Mouse (Mus musculus) stomach, embryonic 14.5 days (tissue): ENCODE measurements around the gene Nav2. TPM values are rescaled to one million over a fixed set of nuclear protein-coding genes. Genes with fewer than 3 reads are reported as not detected.

Source experiments
- ATAC-seq: fragments of 200-750 bp; cut with Nextera tagmentation; 2 replicates; pipeline ENCODE4 v1.8.0; 2017; ENCODE audit warnings: low read depth, moderate TSS enrichment; ENCODE audit not compliant: insufficient number of reproducible peaks, insufficient read depth, low FRiP score
- H3K27ac ChIP-seq: fragments of 300-500 bp; sonication (generic); 2 replicates; pipeline ENCODE4 v1.5.1; 2014; ENCODE audit warnings: mild to moderate bottlenecking, low read length, moderate library complexity, mixed read lengths
- H3K27me3 ChIP-seq: fragments of 300-500 bp; sonication (generic); 2 replicates; pipeline ENCODE4 v1.6.1; 2014; ENCODE audit warnings: low read length, control low read depth, mixed read lengths; ENCODE audit not compliant: control insufficient read depth, insufficient read depth
- H3K36me3 ChIP-seq: fragments of 300-500 bp; sonication (generic); 2 replicates; pipeline ENCODE4 v1.6.1; 2014; ENCODE audit warnings: mild to moderate bottlenecking, control low read depth, low read length, moderate library complexity, mixed read lengths; ENCODE audit not compliant: control insufficient read depth, insufficient read depth
- H3K4me1 ChIP-seq: fragments of 300-500 bp; sonication (generic); 2 replicates; pipeline ENCODE4 v1.6.1; 2014; ENCODE audit warnings: low read length, control low read depth, mixed read lengths; ENCODE audit not compliant: control insufficient read depth, insufficient read depth
- H3K4me2 ChIP-seq: fragments of 300-500 bp; sonication (generic); replicated peaks from 2 replicates; pipeline ENCODE4 v1.6.1; 2014; ENCODE audit warnings: low read depth, low read length, control low read depth
- H3K4me3 ChIP-seq: fragments of 300-500 bp; sonication (generic); 2 replicates; pipeline ENCODE4 v1.5.1; 2014; ENCODE audit warnings: low read depth, low read length, control low read depth
- H3K9ac ChIP-seq: fragments of 300-500 bp; sonication (generic); replicated peaks from 2 replicates; pipeline ENCODE4 v1.6.1; 2014; ENCODE audit warnings: low read depth, mild to moderate bottlenecking, control low read depth, low read length, moderate library complexity, mixed read lengths
- H3K9me3 ChIP-seq: fragments of 300-500 bp; sonication (generic); 2 replicates; pipeline ENCODE4 v1.6.1; 2016; ENCODE audit warnings: low read depth, low read length, control low read depth; ENCODE audit not compliant: control insufficient read depth
- WGBS: fragments of 180-500 bp; shearing (Covaris S2); extraction: QIAGEN DNeasy Blood & Tissue Kit; methylation state at CpG from one replicate; pipeline ENCODE4 v1.1.7; 2014; 5-methylcytosine and 5-hydroxymethylcytosine counted together
- polyA plus RNA-seq: library from polyadenylated mRNA; unstranded; fragments of >200 nt; fragmentation: Nextera tagmentation; extraction: Ambion mirVana; gene quantifications from 2 replicates; pipeline ENCODE4 v1.2.1, GENCODE M21; 2014

The Nav2 gene
- polyA plus RNA-seq, 1 experiment from 2014 or later = 41.1 TPM

DNA sequence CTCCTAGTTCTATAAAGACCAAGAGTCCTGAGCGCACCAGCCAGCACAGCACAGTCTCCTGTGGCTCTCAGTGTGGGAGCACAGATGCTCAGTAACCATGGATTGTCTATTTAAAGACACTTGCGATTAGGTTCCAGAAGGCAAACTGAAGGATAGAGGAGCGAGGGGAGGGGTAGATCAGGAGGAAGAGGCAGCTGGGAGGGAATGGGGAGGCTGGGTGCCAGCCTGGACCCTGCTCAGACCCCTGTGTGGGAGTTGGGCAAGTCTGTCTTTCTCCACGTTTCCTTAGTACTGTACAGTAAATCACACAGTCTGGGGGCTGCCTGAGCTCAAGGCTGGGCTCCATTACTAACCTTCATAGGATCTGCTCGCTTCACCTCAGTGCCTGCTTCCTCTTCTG lies 243.8 kb downstream of the Nav2 start:
- Histone ChIP-seq H3K4me1 (no peaks in the 10 kb centered on the region), H3K36me3 (no peaks in the 10 kb centered on the region), H3K4me2 (no peak overlapping the region), H3K9me3 (no peaks in the 10 kb centered on the region), H3K27ac (no peak overlapping the region), H3K4me3 (no peak overlapping the region), H3K9ac (no peak overlapping the region), H3K27me3 (no peaks in the 10 kb centered on the region)
- 65% methylated on average over 5 of the region's 5 CpGs for WGBS
- no peak; the same call in 1 of the 2 replicates for ATAC-seq

DNA sequence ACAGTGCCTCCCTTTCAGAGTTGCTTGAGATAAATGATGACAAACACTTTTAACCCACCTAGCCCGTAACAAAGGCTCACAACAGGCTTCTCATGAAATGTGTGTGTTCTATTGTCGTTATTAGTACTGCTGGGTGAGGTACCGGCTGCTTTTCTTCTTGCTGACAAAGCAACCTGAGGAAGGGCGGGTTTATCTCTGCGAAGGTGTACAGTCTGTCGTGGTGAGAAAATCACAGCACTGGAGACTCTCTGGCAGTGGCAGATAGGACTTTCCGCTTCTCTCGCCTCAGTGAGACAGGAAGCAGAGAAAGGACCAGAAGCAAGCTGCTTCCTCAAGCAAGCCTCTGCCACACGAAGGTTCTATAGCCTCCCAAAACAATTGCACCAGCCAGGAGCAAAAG lies 244.2 kb downstream of the Nav2 start:
- H3K4me1 ChIP-seq = no peaks in the 10 kb centered on the region
- no peaks in the 10 kb centered on the region for H3K27me3 ChIP-seq
- no peaks in the 10 kb centered on the region for H3K36me3 ChIP-seq
- no peak overlapping the region for H3K4me2 ChIP-seq
- H3K4me3 ChIP-seq = no peak overlapping the region
- no peaks in the 10 kb centered on the region for H3K9me3 ChIP-seq
- 55% methylated on average over 9 of the region's 9 CpGs for WGBS
- no peak overlapping the region for H3K27ac ChIP-seq
- H3K9ac ChIP-seq = no peak overlapping the region
- ATAC-seq = no peak

GRCm38 (mm10) chr7:49158641-49159381 lies 250.3 kb downstream of the Nav2 start:
- no peaks in the 10 kb centered on the region for H3K36me3 ChIP-seq
- 77% methylated on average over 12 of the region's 12 CpGs for WGBS
- H3K4me1 ChIP-seq = 0 out of 2 replicates have a peak, but pooled peaks cover 7% of the 10 kb centered on the region
- H3K9ac ChIP-seq = no peak overlapping the region
- no peaks in the 10 kb centered on the region for H3K9me3 ChIP-seq
- no peak overlapping the region for H3K4me3 ChIP-seq
- H3K4me2 ChIP-seq = no peak overlapping the region
- H3K27ac ChIP-seq = no peak overlapping the region
- no peaks in the 10 kb centered on the region for H3K27me3 ChIP-seq
- no peak for ATAC-seq

DNA sequence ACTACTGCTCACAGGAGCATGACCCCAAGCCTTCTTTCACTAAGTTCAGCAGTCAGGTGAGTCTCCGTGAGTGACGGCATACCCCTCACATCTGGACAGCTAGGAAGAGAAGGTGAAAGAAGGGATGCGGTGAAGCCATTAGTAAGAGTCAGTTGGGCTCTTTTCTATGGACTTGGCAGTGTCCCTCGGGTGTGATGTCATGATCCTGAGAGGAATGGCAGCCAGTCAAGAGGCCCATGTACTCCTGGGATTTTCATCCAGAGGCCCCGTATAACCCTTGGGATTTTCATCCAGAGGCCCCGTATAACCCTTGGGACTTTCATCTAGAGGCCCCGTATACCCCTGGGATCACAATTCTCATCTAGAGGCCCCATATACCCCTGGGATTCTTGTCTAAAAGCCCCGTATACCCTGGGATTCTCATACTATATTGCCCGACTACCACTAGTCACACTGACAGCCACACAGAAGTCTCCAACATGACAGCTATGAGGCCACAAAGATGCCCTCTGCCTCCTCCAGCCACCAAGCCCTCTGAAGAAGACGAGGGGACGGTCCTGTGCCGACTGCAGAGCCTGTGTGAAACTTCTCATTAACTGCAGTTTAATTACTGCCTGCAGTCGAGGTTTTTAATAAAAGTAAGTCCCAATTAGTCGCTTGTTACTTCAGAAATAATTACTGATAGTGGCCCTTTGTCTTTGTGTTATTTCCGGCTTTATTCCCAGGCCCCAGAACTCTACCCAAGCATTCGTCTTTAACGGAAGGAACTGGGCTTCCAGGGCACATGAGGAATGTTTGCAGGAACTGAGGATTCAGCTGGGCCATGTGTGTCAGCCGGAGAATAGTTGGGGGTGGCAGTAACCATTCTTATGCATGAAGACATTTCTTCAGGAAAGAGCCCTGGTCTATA lies 251.4 kb downstream of the Nav2 start:
- H3K9me3 ChIP-seq = no peaks in the 10 kb centered on the region
- no peak overlapping the region for H3K9ac ChIP-seq
- H3K4me2 ChIP-seq = no peak overlapping the region
- H3K27me3 ChIP-seq = no peaks in the 10 kb centered on the region
- WGBS = 80% methylated on average over 18 of the region's 18 CpGs
- H3K27ac ChIP-seq = no peak overlapping the region
- no peak for ATAC-seq
- H3K4me3 ChIP-seq = no peak overlapping the region
- H3K36me3 ChIP-seq = no peaks in the 10 kb centered on the region
- H3K4me1 ChIP-seq = 0 out of 2 replicates have a peak, but pooled peaks cover 7% of the 10 kb centered on the region

DNA sequence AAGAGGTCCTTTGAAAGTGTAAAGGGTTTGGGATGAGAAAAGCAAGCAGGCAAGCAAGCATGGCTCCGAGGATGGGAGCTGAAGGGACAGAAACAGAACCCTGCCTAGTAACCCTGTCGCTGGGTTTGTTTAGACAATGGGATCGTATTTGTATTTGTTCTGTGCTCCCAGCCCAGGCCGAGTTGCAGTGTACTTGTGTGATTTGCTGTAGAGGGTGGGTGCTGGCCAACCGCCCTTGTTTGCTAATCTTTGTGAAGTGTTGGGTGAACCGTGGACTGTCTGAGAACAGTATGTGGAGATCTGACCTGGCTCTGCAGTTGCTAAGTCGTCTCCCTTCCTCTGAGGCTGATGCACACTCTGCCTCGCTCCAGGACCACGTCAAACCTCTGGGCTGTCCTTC lies 253.6 kb downstream of the Nav2 start:
- Histone ChIP-seq H3K27ac (no peak overlapping the region), H3K4me1 (0 out of 2 replicates have a peak, but pooled peaks cover 11% of the 10 kb centered on the region), H3K36me3 (no peaks in the 10 kb centered on the region), H3K27me3 (no peaks in the 10 kb centered on the region), H3K4me2 (no peak overlapping the region), H3K9me3 (no peaks in the 10 kb centered on the region), H3K9ac (no peak overlapping the region), H3K4me3 (no peak overlapping the region)
- 20% methylated on average over 9 of the region's 9 CpGs for WGBS
- no peak; the same call in 1 of the 2 replicates for ATAC-seq

DNA sequence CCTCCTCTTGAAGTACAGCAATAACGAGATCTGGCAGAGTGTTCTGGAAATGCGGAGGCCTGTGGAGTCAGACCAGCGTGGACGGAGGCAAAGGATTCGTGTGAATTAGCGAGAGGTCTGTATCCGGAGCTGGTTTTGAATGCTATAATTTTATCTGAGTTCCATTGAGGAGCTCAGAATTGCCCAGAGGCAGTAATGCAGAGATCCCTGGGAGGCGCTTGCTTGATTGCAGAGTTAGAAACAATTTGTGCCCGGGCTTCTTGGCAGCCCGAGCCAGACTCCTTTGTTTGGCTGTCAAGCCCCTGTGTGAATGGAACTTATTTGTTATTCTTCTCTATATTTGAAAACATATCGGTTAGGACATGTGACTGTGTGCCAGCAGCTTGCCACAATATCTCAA lies 255.3 kb downstream of the Nav2 start:
- Histone ChIP-seq H3K9me3 (no peaks in the 10 kb centered on the region), H3K27ac (peak overlapping the region; percentile 71; the same call in 1 of the 2 replicates), H3K4me1 (0 out of 2 replicates have a peak, but pooled peaks cover 11% of the 10 kb centered on the region), H3K4me2 (no peak overlapping the region), H3K9ac (no peak overlapping the region), H3K36me3 (no peaks in the 10 kb centered on the region), H3K27me3 (no peaks in the 10 kb centered on the region), H3K4me3 (no peak overlapping the region)
- ATAC-seq = no peak
- WGBS = 59% methylated on average over 11 of the region's 11 CpGs

DNA sequence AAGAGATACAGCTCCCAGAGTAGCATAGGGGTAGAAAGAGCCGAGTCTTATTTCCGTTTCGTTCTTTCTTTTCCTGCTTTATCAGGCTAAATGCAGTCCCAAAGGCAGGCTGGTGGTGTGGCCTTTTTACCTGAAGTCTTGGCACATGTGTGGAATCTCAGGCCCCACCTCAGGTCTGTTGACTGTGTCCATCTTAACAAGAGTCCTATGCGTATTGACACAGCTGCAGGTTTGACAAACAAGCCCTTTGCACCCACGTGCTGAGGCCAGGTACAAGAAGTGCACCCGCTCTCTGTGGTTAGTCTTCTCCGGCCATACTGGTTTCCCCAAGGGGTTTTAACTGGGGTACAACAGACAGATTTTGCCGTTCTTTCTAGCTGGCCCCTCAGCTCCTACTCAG lies 256.4 kb downstream of the Nav2 start:
- ATAC-seq = peak; percentile 85
- no peaks in the 10 kb centered on the region for H3K27me3 ChIP-seq
- no peak overlapping the region for H3K9ac ChIP-seq
- H3K4me1 ChIP-seq = 0 out of 2 replicates have a peak, but pooled peaks cover 11% of the 10 kb centered on the region
- H3K9me3 ChIP-seq = no peaks in the 10 kb centered on the region
- no peaks in the 10 kb centered on the region for H3K36me3 ChIP-seq
- no peak overlapping the region for H3K4me3 ChIP-seq
- 69% methylated on average over 8 of the region's 8 CpGs for WGBS
- H3K4me2 ChIP-seq = no peak overlapping the region
- H3K27ac ChIP-seq = peak overlapping the region; percentile 71

GRCm38 (mm10) chr7:49172926-49173325 lies 264.4 kb downstream of the Nav2 start:
- ATAC-seq = no peak; the same call in 1 of the 2 replicates
- no peak overlapping the region for H3K4me2 ChIP-seq
- no peak overlapping the region for H3K27ac ChIP-seq
- H3K4me3 ChIP-seq = no peak overlapping the region
- H3K27me3 ChIP-seq = no peaks in the 10 kb centered on the region
- no peaks in the 10 kb centered on the region for H3K36me3 ChIP-seq
- H3K9ac ChIP-seq = no peak overlapping the region
- 72% methylated on average over 3 of the region's 3 CpGs for WGBS
- no peaks in the 10 kb centered on the region for H3K4me1 ChIP-seq
- H3K9me3 ChIP-seq = no peaks in the 10 kb centered on the region
